Mouse (Mus musculus): ENCODE measurements around the gene H6pd. TPM values are rescaled to one million over a fixed set of nuclear protein-coding genes. Genes with fewer than 3 reads are reported as not detected.
"Not testable (repeated sequence)": the region's sequence is repeated elsewhere in the genome, so short reads cannot be mapped to it uniquely, and the experiment has no call there.

H6pd gene
- total RNA-seq (2021) = 10 to 100 TPM; 11.4 to 14.2 TPM
- long read RNA-seq, experiment 1, full-length matches to known transcripts = 2 of 7 reads
- long read RNA-seq, experiment 1, partial matches to known transcripts = 1 of 7 reads
- long read RNA-seq, experiment 1, other reads (novel, unspliced or antisense) = 4 of 7 reads
- long read RNA-seq, experiment 2, full-length matches to known transcripts = 3 of 6 reads
- long read RNA-seq, experiment 2, partial matches to known transcripts = 1 of 6 reads
- long read RNA-seq, experiment 2, other reads (novel, unspliced or antisense) = 2 of 6 reads

- intact Hi-C loops (cut with DNase I) = no loop called here
- peak; percentile 83 to 86 for DNase-seq (ENCODE audit: low spot score in 2 of 2)
Observed at GRCm38 (mm10) chr4:150008853-150009586, at the start of gene H6pd. Gene H6pd, minus strand, starts transcription at chr4:150009023.

DNA sequence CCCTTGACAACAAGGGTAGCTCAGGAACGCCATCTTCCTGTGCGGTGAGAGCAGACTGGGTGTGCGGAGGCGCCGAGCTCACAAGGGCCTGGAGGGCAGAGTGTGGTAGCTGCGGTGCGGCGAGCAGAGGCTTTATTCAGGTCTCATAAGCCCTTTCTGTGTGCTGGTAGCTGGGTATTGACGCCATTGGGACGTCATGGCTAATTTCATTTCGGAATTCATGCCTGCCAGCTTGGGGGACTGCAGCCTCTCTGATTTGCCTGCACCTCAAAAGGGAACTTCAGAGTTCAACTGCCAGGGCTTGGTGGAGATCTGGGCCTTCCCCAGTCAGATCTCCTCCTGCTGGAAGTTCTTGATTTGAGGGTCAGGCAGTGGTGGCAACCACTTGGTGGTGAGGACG lies 48.9 kb upstream of the H6pd start:
- intact Hi-C loops (cut with DNase I) = no loop called here

DNA sequence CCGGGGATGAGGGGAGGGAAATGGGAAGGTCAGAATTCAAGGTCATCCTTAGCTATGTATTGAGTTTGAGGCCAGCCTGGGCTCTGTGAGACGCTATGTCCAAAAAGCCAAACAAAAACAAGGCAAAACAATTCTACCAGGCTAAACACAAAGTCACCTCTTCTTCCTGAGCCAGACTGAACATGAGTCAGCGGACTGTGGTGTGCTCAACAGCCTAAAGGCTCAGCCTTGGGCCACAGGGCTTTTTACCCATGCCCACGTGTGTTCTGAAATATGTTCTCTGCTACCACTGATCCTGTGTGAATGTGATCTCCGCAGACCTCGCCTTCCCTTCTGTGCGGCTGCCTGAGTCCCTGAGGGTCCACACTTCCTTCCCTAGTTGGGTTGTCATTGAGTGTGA lies 47.3 kb upstream of the H6pd start:
- no peak for DNase-seq (ENCODE audit: low spot score in 2 of 2)
- intact Hi-C loops (cut with DNase I) = no loop called here

More for the DNA sequence above, 48.9 kb upstream of the H6pd start:
- no peak for DNase-seq (ENCODE audit: low spot score in 2 of 2)

GRCm38 (mm10) chr4:150052380-150052779 lies 43.6 kb upstream of the H6pd start:
- intact Hi-C loops (cut with DNase I) = no loop called here
- no peak for DNase-seq (ENCODE audit: low spot score in 2 of 2)

- intact Hi-C loops (cut with DNase I) = no loop called here
- DNase-seq (ENCODE audit: low spot score in 2 of 2) = no peak
Observed at GRCm38 (mm10) chr4:150051514-150051913, 42.7 kb upstream of the H6pd start.

- intact Hi-C loops (cut with DNase I) = no loop called here
- no peak for DNase-seq (ENCODE audit: low spot score in 2 of 2)
Observed at GRCm38 (mm10) chr4:150049564-150050226, 40.9 kb upstream of the H6pd start.

DNA sequence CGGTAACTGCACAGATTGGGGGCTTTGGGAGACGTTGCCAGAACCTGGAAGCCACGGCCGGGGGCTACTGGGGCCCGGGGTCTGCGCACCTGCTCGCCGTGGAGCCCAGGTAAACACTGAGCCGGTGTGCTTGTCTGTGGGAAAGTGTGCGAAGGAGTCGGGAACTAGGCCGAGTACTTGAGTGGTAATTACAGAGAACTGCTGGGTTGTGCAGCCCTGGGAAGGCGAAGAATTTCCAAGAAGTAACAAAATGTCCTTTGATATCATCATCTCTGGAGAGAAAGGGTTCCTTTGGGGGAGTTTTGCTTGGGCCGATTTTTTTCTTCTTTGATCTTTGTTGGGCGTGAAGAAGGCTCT lies 40.3 kb upstream of the H6pd start:
- DNase-seq (ENCODE audit: low spot score in 2 of 2) = no peak
- intact Hi-C loops (cut with DNase I) = no loop called here

- no peak for DNase-seq (ENCODE audit: low spot score in 2 of 2)
- intact Hi-C loops (cut with DNase I) = no loop called here
Observed at GRCm38 (mm10) chr4:150048478-150049156, 39.8 kb upstream of the H6pd start.

DNA sequence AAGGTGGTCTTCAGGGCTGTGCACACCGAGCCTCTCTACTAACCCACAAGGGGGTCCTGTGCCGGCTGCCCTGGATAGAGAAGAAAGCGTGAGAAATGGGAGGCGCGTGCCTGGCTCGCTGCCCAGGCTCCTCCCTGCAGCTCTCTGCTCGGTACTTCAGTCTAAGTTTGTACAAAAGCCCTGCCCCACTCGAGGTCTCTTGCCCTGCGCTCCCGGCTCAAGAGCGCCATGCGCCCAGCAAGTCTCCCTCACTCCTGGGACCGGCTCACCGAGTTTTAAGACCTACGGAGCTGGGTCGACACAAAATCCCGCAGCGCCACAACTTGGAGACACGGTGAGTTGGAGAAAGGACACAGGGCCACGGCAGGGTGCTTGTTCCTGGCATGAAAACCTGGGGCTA lies 39.2 kb upstream of the H6pd start:
- intact Hi-C loops (cut with DNase I) = no loop called here
- DNase-seq (ENCODE audit: low spot score in 2 of 2) = no peak

- DNase-seq (ENCODE audit: low spot score in 2 of 2) = no peak
- intact Hi-C loops (cut with DNase I) = no loop called here
Observed at GRCm38 (mm10) chr4:150043591-150043990, 34.8 kb upstream of the H6pd start.

- intact Hi-C loops (cut with DNase I) = no loop called here
- DNase-seq (ENCODE audit: low spot score in 2 of 2) = no peak
Observed at GRCm38 (mm10) chr4:150041346-150042110, 32.7 kb upstream of the H6pd start.

DNA sequence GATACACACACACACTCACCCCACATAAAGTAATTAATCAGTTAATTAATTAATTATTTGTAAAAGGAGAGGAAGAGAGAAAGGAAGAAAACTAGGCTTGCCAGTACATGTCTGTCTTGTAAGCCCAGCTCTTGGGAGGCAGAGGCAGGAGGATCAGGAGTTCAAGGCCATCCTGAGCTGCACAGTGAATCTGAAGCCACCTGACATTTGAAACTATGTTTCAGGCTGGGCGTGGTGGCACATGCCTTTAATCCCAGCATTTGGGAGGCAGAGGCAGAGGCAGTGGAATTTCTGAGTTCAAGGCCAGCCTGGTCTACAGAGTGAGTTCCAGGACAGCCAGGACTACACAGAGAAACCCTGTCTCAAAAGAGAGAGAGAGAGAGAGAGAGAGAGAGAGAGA lies 32.0 kb upstream of the H6pd start:
- DNase-seq (ENCODE audit: low spot score in 2 of 2); intact Hi-C loops (cut with DNase I): not testable (repeated sequence)

DNA sequence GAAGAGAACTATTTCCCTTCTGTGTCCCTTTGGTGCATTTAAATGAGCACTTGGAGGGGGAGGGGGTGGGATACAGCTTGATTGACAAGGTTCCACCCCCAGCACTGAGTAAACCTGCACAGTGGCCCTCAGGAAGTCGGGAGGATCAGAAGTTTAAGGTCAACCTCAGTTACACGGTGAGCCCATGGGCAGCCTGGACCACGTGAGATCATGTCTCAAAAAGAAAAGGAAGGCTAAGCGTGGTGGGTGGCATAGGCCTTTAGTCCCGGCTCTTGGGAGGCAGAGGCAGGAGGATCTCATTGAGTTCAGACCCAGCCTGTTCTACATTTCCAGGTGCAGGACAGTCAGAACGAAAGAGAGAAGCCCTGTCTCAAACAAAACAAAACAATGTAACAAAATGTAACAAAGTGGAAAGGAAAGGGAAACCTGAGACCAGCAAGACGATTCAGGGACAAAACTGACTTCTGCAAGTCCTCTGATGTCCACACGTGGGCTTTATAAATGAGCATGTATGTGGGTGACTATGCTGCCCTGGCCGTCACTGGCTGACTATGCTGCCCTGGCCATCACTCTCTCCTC lies 31.3 kb upstream of the H6pd start:
- DNase-seq (ENCODE audit: low spot score in 2 of 2) = no peak
- intact Hi-C loops (cut with DNase I) = no loop called here

DNA sequence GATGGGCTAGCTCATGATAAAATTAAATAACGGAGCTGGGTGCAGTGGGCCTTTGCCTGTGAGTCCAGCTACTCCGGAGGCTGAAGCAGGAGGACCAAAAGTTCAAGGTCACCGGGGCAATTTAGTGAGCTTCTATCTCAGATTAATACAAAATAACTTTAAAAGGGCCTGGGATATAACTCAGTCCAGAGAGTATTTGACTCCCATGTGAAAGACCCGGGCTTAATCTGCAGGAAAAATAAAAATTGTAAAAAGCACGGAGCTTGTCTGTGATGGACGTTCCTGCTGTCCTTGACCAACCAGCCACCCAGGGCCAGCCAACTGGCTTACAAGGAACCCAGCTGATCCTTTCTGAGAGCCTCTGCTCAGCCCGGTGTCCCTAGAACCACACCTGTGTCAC lies 29.7 kb upstream of the H6pd start:
- intact Hi-C loops (cut with DNase I) = no loop called here
- DNase-seq (ENCODE audit: low spot score in 2 of 2) = no peak

- intact Hi-C loops (cut with DNase I) = no loop called here
- DNase-seq (ENCODE audit: low spot score in 2 of 2) = no peak
Observed at GRCm38 (mm10) chr4:150036094-150036493, 27.3 kb upstream of the H6pd start.

- peak; percentile 92 to 96 for DNase-seq (ENCODE audit: low spot score in 2 of 2)
- intact Hi-C loops (cut with DNase I) = loop anchor here (1.0 kb wide), 2 partner anchors 38 to 64 kb away; no protein-coding TSS in a partner anchor
Observed at GRCm38 (mm10) chr4:150035280-150035679, 26.5 kb upstream of the H6pd start.

DNA sequence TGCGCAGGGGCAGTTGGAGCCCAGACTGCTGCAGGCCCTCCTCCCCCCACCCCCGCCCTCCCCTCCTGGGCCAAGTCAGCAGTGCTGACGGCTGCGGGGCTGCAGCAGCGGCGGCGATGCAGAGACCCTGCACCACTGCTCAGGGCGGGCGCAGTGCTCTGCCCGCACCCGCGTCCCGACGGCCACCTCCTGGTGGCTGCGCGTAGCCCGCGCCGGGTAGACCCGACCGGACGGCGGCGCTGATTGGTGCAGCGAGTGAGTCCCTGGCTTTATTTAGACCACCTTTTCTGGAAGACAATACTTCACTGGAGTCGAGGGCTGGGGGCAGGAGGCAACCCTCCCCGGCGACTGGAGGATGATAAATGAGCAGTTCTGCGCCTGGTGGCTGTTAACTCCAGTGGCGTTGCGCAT lies 24.4 kb upstream of the H6pd start:
- DNase-seq (ENCODE audit: low spot score in 2 of 2) = no peak
- intact Hi-C loops (cut with DNase I) = no loop called here

DNA sequence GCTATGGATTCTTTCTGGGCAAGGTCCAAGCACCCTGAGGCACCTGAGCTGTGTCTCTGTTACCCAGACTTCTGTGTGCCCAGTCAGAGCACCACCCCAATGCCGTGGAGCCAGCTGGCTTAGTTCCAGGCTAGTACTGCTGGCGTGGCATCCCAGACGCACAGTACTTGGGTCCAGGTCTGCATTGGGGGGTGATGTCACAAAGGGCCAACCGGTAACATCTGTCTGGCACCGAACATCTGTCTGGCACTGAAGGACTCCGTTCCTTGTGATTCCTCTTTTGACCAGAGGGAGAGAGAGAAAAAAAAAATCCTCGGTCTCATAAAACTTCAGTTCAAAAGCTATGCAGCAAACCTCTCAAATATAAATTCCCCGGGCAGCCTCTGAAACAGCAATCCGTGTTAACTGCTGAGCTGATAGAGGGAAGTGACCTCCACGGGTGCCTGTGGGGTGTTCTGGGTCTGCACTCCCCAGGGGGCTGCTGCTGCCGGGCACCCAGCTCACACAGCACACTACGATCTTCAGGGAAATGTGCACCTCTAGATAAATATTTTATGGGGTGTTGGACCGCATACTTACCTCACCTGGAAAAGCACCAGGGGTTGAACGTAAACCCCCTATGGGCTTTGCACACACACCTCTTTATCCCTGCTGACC lies 22.5 kb upstream of the H6pd start:
- DNase-seq (ENCODE audit: low spot score in 2 of 2) = no peak
- intact Hi-C loops (cut with DNase I) = no loop called here
